Mouse (Mus musculus) thymus, postnatal 25 days (tissue): ENCODE measurements around the gene Nfatc2.

Source experiments
- DNase-seq: peaks from one replicate; pipeline ENCODE4 v3.0.0; 2022

The Nfatc2 gene

DNA sequence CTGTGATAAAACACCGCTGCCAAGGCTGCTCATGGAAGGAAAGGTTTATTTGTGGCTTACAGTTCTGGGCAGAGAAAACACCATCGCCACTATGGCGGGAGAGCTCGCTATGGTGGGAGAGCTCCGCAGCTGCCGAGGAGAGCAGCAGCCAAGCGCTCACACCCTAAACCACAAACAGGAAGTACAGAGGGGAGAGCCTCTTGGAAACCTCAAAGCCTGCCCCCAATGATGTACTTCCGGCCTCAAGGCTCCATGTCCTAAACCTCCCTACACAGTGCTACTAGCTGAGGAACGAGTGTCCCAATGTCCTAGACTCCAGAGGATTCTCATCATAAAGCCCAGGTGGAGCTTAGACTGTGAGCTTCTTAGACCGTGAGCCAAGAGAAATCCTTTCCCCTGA, 171.9 kb downstream of the Nfatc2 start:
- no peak for DNase-seq

DNA sequence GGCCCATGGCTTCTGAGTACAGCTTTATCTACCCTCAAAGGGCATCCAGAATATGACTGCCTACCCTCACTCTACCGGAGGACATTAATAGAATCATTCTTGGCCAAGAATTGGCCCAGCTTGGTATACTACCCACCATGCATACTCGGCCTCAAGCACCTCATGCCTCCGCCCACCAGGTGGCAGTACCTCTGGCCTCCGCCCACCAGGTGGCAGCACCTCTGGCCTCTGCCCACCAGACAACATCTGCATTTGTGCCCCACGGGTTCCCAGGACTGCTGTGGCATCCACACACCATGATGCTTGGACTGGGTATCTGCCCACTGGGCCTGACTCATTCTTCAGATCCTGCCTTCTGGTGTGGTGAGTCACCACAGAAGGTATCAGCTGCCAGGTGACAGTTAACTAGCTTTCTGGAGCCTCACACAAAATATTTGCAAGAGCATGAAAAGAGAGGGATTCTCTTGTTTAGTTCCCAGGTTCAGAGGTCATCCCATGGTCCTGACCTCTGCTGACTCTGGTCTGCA, 173.0 kb downstream of the Nfatc2 start:
- DNase-seq = no peak
